Mouse (Mus musculus) heart, adult 8-10 months (tissue): Measurements from ENCODE around the gene Olfr315. TPM values are rescaled to one million over a fixed set of nuclear protein-coding genes. Genes with fewer than 3 reads are reported as not detected.
"Not testable (repeated sequence)": the region's sequence is repeated elsewhere in the genome, so short reads cannot be mapped to it uniquely, and the experiment has no call there.

Experiments used
- DNase-seq: peaks from one replicate; pipeline ENCODE4 v3.0.0; 2022; ENCODE audit warnings: low spot score
- total RNA-seq, 4 experiments: library from RNA; stranded (reverse); gene quantifications; 2 replicates each; pipeline ENCODE4 v1.2.4; 2022

Gene Olfr315
- not detected for total RNA-seq

DNA sequence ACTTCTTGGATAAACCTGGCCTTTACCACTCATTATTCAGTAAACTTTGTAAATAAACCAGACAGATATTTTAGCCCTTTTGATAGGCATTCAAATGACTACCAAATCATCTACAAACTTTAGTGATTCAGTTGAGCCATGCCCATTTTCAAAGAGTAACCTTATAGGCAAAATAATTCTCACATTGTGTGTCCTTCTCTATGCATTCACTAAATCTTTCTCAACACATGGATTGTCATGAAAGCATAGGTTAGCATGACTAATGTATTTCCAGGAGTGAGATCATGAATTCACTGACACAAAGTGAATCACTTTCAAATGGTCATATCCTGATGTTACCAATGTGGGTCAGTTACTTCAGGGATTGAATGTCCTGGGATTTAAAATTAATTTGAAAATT is at the start of gene Olfr315:
Gene Olfr315, plus strand, starts transcription at position 301 of the 400 bp plus-strand sequence.
- DNase-seq = no peak

- DNase-seq = no peak
These were observed 49.1 kb upstream of the Olfr315 start, which contains the start of gene Olfr318 for GRCm38 (mm10) chr11:58723914-58724313. Olfr318 (minus strand) TSS chr11:58724014.

DNA sequence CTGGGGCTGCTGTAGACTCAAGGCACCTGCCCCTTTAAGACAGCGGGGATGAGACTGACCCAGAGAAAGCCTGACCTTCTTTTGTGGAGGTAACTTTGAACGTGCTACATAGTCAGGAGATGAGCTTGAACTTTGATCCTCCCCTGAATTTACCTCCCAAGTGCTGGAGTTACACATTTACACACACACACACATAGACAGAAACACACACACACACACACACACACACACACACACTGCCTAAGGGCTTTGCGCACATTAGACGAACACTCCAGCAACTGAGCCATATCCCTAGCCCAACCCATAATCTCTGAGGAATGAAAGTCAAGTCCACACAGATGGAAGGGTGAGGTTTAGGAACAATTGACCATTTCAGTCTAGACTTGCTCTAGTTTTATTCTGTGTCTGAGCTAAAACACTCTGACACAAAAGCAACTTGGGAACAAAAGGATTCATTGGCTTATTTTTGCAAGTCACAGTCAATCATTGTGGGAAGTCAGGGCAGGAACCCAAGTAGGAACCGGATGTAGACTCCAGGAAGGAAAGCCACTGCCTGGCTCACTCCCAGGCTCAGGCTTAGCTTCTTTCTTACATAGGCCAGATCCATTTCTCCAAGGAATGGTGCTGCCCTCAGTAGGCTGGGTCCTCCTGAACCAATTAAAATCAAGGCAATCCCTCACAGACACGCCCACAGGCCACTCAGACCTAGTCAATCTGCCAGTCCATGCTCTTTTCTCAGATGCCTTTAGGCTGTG is 44.9 kb upstream of the Olfr315 start:
- DNase-seq = not testable (repeated sequence)

- DNase-seq = no peak
These were observed 39.6 kb upstream of the Olfr315 start for GRCm38 (mm10) chr11:58733372-58733771.

DNA sequence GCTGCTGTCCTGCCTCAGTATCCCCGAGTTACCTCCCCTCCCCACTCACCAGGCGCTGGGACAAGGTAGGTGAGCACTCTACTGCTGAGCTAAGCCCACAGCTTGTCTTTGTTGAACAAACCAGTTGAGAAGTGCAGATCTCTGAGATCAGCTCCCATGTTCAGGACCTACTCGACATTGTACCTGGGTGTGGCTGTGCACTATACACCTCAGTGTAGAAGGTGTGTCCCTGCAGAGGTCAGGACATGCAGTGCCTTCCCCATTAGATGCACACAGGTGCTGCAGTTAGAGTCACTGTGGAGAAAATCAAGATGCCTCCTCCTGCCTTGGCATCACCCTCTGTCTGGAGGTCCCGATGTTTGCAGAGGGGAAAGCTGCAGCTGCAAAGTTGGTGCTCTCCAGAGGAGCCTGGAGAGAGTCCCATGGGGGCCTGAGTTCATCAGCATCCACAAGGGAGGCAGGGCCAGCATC is 34.2 kb upstream of the Olfr315 start, which contains the start of gene Olfr317:
Gene Olfr317, minus strand, starts transcription at position 421 of the 471 bp plus-strand sequence.
- no peak for DNase-seq

DNA sequence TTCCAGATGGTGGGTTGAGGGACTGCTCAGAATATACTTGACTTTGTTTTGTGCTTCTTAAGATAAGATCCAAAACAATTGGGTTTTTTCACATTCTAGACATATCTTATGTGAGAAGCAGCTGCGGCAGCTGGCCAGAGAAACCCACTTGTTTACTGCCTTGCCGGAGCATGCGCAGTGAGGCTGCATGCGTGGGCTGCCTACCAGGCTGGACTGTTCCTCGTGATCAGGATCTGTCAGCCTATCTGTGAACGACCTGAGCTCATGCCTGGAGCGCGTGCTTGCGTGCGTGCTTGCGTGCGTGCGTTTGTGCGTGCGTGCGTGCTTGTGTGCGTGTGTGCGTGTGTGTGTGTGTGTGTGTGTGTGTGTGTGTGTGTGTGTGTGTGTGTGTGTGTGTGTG is 21.9 kb upstream of the Olfr315 start:
- DNase-seq = not testable (repeated sequence)

GRCm38 (mm10) chr11:58752434-58752833 is 20.6 kb upstream of the Olfr315 start, which contains the start of gene Olfr316:
Olfr316 (plus strand) TSS chr11:58752734.
- no peak for DNase-seq

DNA sequence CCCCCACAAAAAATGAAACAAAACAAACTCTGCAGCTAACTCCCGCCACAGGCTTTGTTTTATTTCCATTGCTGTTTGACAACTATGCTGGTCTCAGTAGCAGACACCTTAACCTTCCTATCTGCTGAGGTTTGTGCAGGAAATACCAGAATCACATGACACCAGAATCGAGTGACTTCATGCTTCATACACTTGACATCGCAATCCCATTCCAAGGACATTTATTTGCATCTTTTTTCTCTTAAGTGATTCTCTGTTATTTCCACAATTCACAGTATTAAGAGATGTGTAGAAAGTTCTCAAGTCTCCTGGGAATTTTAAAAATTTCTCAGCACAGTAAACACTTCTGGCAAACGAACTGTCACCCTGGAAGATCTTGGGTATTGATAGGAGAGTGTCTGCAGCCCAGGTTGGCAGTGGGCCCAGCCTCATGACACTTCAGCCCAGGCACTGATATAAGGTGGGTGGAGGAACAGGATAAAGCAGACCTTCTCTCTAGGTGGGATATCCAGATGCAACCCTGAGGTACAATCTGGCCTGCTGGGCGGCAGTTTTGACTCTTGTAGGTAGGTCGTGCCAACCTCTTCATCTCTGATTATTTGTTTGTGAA is 9.6 kb downstream of the Olfr315 start, which contains the start of gene Olfr314:
Gene Olfr314, plus strand, starts transcription at position 473 of the 610 bp plus-strand sequence.
- no peak for DNase-seq

GRCm38 (mm10) chr11:58784182-58784581 is 11.2 kb downstream of the Olfr315 start:
- no peak for DNase-seq

DNA sequence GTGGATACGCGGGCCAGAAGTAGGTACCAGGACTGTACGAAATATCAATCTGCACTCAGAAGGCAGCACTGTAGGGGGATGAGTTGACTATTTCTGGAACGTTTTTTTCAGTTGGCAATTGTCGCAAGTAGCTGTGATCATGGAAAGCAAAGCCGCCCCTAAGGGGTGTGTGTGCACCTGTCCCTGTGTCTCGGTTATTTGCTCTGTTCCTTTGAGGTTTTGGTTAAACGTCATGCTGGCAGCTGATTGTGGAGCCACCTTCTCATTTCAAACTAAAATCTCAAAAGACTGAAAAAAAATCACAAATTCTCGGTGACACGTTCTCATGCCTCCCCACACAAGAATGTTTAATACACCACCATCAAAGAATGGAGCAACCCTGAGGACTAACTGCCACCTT is 14.7 kb downstream of the Olfr315 start:
- DNase-seq = no peak

GRCm38 (mm10) chr11:58788346-58788745 is 15.4 kb downstream of the Olfr315 start:
- no peak for DNase-seq

DNA sequence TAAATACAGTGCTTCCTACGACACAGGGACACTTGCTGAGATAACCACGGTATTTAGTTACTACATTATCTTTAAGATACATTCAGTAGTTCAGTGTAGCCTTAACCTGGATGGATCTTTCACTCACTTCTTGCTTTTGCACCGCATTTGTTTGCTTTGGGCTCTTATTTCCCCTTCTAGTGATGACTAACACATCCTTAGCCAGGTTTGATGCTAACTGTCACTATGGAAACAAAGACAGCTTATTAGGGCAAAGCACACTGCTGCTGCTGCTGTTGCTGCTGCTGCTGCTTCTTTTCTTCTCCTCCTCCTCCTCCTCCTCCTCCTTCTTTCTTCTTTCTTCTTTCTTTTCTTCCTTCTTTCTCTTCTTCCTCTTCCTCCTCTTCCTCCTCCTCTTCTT is 16.5 kb downstream of the Olfr315 start:
- no peak for DNase-seq

DNA sequence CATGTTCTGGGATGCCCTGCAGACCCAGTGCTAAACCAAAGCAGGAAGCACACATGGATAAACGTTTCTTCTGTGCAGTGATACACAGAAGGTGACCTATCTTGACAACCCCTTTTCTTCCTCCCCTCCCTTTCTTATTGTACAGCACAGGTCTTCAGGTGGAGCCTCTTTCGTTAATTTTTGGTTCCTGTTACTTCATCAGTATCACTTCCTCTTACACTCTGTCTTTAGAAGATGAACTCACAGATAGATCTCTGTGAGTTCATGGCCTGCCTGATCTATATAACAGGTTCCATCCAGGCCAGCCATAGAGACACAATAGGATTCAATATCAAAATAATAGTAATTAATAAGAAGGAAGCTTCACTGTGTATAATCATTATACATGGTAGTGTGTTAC is 17.1 kb downstream of the Olfr315 start:
- DNase-seq = no peak

GRCm38 (mm10) chr11:58790646-58791045 is 17.7 kb downstream of the Olfr315 start:
- no peak for DNase-seq

- no peak for DNase-seq
These were observed 22.9 kb downstream of the Olfr315 start for GRCm38 (mm10) chr11:58795856-58796255.

DNA sequence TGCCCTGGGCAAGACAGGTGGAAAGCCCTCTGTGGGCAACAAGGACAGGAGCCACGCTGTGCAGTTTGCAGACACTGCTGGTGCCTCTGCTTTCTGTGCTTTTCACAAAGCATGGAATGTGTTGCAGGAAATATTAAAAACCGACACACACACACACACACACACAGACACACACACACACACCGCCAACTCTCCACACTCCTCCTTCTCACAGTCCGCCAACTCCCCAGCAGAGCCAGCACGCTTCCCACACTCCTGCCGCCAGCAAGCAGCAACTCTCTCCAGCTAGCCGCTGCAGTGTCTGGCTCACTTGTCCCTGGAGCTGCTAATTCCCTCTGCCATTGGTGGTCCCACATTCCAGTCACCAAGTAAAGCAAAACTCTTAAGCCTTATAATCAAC is 23.9 kb downstream of the Olfr315 start:
- no peak for DNase-seq

DNA sequence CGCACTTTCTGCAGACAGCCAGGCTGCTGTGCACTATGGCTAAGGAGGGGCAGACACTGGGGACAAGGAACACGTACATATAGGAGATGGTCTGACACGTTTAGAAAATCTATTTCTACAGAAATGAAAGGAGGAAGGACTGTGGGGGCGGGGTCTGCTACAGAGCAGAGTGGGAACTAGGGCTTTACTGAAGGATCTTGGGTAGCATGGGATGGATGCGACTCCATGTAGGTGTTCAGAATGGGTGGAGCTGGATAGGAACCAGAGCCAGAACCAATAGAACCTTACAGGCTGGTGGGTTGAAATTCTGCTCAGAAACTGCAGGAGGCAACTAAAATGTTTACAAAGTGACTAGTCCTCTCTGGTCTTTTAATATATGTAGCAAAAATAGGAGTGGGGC is 26.8 kb downstream of the Olfr315 start:
- DNase-seq = no peak

DNA sequence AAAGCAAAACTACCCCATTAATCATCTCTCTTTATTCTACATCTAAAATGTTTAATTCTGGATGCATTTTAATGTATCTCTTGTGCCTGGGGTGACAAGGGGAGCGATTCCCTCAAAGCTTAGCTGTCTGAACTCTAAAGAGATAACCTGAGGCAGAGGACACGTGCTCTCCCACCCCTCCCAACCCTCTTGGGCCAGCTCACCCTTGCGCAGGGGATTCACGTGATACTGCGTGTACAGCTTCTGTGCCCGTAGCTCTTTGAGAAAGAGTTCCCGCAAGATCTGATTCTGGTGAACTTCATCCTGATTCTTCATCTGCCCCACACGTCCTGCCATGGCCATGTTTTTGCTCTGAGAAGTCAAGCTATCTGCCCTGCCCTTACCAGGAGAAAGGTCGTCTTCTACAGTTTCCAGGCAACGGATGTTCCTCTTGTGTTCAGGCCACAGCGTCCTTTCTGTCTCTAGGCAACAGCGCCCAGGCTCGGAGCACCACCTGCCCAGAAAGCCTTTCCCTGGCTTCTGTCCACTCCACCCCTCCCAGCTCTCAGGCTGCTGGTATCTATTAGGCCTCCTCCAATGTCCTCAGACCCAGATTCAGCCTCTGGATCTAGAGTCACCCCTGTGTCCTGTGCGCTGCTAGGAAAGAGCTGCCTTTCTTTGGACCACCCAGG is 28.7 kb downstream of the Olfr315 start, which contains the start of gene Fam183b:
Gene Fam183b, minus strand, starts transcription at position 403 of the 671 bp plus-strand sequence.
- DNase-seq = no peak

- DNase-seq = no peak
These were observed 30.9 kb downstream of the Olfr315 start for GRCm38 (mm10) chr11:58803871-58804270.

DNA sequence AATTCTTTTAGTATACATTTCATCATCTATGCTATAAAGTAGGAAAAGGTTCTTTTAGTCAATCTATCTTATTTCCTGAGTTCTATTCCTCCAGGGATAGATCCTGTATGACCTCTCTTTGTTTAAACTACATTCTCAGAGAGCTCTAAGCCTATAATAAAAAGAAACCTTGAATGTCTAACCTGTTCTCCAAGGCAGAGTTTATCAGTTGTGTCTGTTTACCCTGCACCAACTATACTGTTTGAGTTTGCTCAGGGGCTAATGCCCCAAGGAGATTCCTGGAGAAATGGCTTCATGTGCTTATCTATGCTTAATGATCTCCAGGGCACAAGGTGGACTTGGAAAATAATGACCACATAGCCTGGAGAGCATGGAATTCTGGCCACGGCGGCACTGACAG is 31.4 kb downstream of the Olfr315 start:
- no peak for DNase-seq

GRCm38 (mm10) chr11:58812001-58812400 is 39.0 kb downstream of the Olfr315 start:
- no peak for DNase-seq

- not testable (repeated sequence) for DNase-seq
These were observed 41.7 kb downstream of the Olfr315 start, which contains the start of gene Olfr313 for GRCm38 (mm10) chr11:58814700-58815099. Olfr313 (plus strand) TSS chr11:58815000.
